ENCODE assay signal across 8 mouse cellular contexts in the genomic region with DNA sequence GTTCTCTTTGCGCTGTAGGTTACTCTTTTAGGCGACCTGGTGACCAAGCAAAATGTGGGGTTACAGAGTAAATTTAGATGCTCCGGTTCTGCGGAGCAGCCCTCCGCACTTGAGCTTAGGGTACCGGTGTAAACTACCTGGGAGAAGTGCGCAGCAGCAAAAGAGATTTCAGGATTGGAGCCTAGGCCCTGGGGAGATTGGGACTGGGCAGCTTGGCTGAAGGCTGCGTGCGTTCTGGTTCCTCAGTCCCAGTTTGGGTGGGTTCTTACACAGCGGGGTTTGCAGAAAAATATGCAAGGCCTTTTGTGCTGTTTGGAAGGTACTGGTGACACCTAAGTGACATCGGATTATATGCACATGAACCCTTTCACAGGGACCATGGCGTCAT. TPM values are rescaled to one million over a fixed set of nuclear protein-coding genes. Genes with fewer than 3 reads are reported as not detected.
DNase-seq lines count a peak whose midpoint lies in the region; ATAC-seq and TF ChIP-seq lines count a peak whose summit lies in the region.

No protein-coding gene starts in this region.

- no peaks in the 10 kb centered on the region for H3K79me2 ChIP-seq in heart, adult 2 months (replicated peaks; ENCODE audit: control insufficient read depth, insufficient read depth, low read length)

- peak overlapping the region; percentile 72 for H3K9ac ChIP-seq in heart, adult 2 months (ENCODE audit: low read depth, low read length)
- peak overlapping the region; percentile 35; the same call in 1 of the 2 replicates for H3K9ac ChIP-seq in heart, postnatal 0 days (replicated peaks; ENCODE audit: low read depth, low read length)

- peak overlapping the region; percentile 72 for H3K4me2 ChIP-seq in heart, postnatal 0 days (ENCODE audit: low read depth, low read length)

- no peak for TF ChIP-seq EP300 in heart, adult 2 months (IDR thresholded peaks at IDR 0.05; ENCODE audit: insufficient read depth, low read depth, low read length)
- no peak for TF ChIP-seq EP300 in heart, postnatal 0 days (IDR thresholded peaks at IDR 0.05; ENCODE audit: low read depth)

- no peak for DNase-seq in heart, adult 2 months
- DNase-seq in heart, adult 8-10 months (ENCODE audit: low spot score): no peak
- DNase-seq in heart, postnatal 0 days (ENCODE audit: low spot score): no peak
- DNase-seq in right cerebral cortex, adult 18-20 months: no peak
- DNase-seq in gastrocnemius, postnatal 14 days: no peak
- no peak for DNase-seq in ovary, postnatal 10 days (ENCODE audit: low spot score)

- WGBS in heart, adult 2 months: 16% methylated on average over 12 of the region's 12 CpGs
- WGBS in heart, postnatal 0 days: 12% methylated on average over 12 of the region's 12 CpGs

- intact Hi-C loops in heart, adult 2 months (cut with DNase I): no loop called here
- intact Hi-C loops in gastrocnemius, postnatal 14 days (cut with DNase I; ENCODE audit: low total_unique reads): no loop called here

- peak; percentile 5; the same call in 1 of the 2 replicates for ATAC-seq in heart, postnatal 0 days (ENCODE audit: insufficient read depth, low read depth)

- no peaks in the 10 kb centered on the region for H3K9me3 ChIP-seq in E14TG2a.4 (ENCODE audit: low read length)
- no peaks in the 10 kb centered on the region for H3K9me3 ChIP-seq in heart, postnatal 0 days (replicated peaks; ENCODE audit: control insufficient read depth, low read length)
- H3K9me3 ChIP-seq in megakaryocyte, embryonic 14.5 days: no peaks in the 10 kb centered on the region

- TF ChIP-seq CTCF in heart, adult 2 months (IDR thresholded peaks at IDR 0.05): no peak
- no peak for TF ChIP-seq CTCF in E14TG2a.4 (conservative IDR thresholded peaks at IDR 0.05; ENCODE audit: low read length)
- TF ChIP-seq CTCF in heart, postnatal 0 days (IDR thresholded peaks at IDR 0.05; ENCODE audit: low read depth): no peak

- H3K36me3 ChIP-seq in heart, adult 2 months (ENCODE audit: control insufficient read depth, insufficient read depth, low read length): no peaks in the 10 kb centered on the region
- H3K36me3 ChIP-seq in E14TG2a.4 (ENCODE audit: insufficient read depth, low read length): peaks cover 7% of the 10 kb centered on the region
- no peaks in the 10 kb centered on the region for H3K36me3 ChIP-seq in heart, postnatal 0 days (replicated peaks; ENCODE audit: control insufficient read depth, insufficient read depth, low read length)
- H3K36me3 ChIP-seq in megakaryocyte, embryonic 14.5 days (replicated peaks; ENCODE audit: low read length): peaks cover 6% of the 10 kb centered on the region

- no peak overlapping the region; the same call in 1 of the 2 replicates for H3K27ac ChIP-seq in heart, adult 2 months
- peak overlapping the region; percentile 43; the same call in 1 of the 2 replicates for H3K27ac ChIP-seq in heart, postnatal 0 days (ENCODE audit: low read depth)

- peak overlapping the region; percentile 55 for H3K4me3 ChIP-seq in heart, adult 2 months
- peak overlapping the region; percentile 75 for H3K4me3 ChIP-seq in E14TG2a.4 (replicated peaks; ENCODE audit: low read length)
- H3K4me3 ChIP-seq in heart, postnatal 0 days (ENCODE audit: low read depth, low read length): peak overlapping the region; percentile 47
- peak overlapping the region; percentile 92 for H3K4me3 ChIP-seq in megakaryocyte, embryonic 14.5 days (replicated peaks)

- H3K4me1 ChIP-seq in heart, adult 2 months (ENCODE audit: control insufficient read depth, insufficient read depth, low read length): no peaks in the 10 kb centered on the region
- H3K4me1 ChIP-seq in E14TG2a.4 (replicated peaks; ENCODE audit: low read depth, low read length): peaks cover 16% of the 10 kb centered on the region
- H3K4me1 ChIP-seq in heart, postnatal 0 days (ENCODE audit: control insufficient read depth, insufficient read depth): 0 out of 2 replicates have a peak, but pooled peaks cover 3% of the 10 kb centered on the region
- H3K4me1 ChIP-seq in megakaryocyte, embryonic 14.5 days: peaks cover 17% of the 10 kb centered on the region

- no peaks in the 10 kb centered on the region for H3K27me3 ChIP-seq in heart, adult 2 months (ENCODE audit: control insufficient read depth, insufficient read depth, low read length)
- peaks cover 27% of the 10 kb centered on the region for H3K27me3 ChIP-seq in E14TG2a.4 (ENCODE audit: insufficient read depth, low read length)
- H3K27me3 ChIP-seq in heart, postnatal 0 days (ENCODE audit: control insufficient read depth, insufficient read depth, low read length): no peaks in the 10 kb centered on the region
- H3K27me3 ChIP-seq in megakaryocyte, embryonic 14.5 days (replicated peaks): peaks cover 13% of the 10 kb centered on the region

- no peak for TF ChIP-seq POLR2A in heart, adult 2 months (IDR thresholded peaks at IDR 0.05; ENCODE audit: insufficient read depth, low read depth, low read length)

RNA-seq across cellular contexts. Expression of a gene that starts 22.0 kb away (rescaled TPM):
- total RNA-seq in heart, adult 2 months (2021): 10 to 100 TPM; 28.5 to 31.2 TPM
- 67.7 and 97.4 TPM in 2 replicates for polyA plus RNA-seq in heart, adult 2 months (2012; rRNA removed)
- 10 to 100 TPM; 30.3 to 34.3 (median 32.9) TPM for total RNA-seq in heart, adult 8-10 months (2022)
- total RNA-seq in heart, postnatal 0 days (2014; rRNA removed; ENCODE audit: low replicate concordance): 63.1 and 65.0 TPM in 2 replicates
- polyA plus RNA-seq in heart, postnatal 0 days (2015; fragmentation: Nextera tagmentation; extraction: Ambion mirVana): 75.8 and 80.6 TPM in 2 replicates
- polyA plus RNA-seq in megakaryocyte, embryonic 14.5 days (2012; ENCODE audit: insufficient read depth, low replicate concordance): 20.4 and 57.9 TPM in 2 replicates
- 10 to 100 TPM; 33.4 to 43.6 TPM for total RNA-seq in gastrocnemius, postnatal 14 days (2021)

RNA-seq across cellular contexts. Expression of a gene that starts 32.4 kb away (rescaled TPM):
- 10 to 100 TPM; 12.2 to 14.8 TPM for total RNA-seq in heart, adult 2 months (2021)
- 20.8 and 27.1 TPM in 2 replicates for polyA plus RNA-seq in heart, adult 2 months (2012; rRNA removed)
- 10 to 100 TPM; 13.4 to 15.8 (median 14.8) TPM for total RNA-seq in heart, adult 8-10 months (2022)
- total RNA-seq in heart, postnatal 0 days (2014; rRNA removed; ENCODE audit: low replicate concordance): 29.8 and 43.3 TPM in 2 replicates
- 22.0 and 22.8 TPM in 2 replicates for polyA plus RNA-seq in heart, postnatal 0 days (2015; fragmentation: Nextera tagmentation; extraction: Ambion mirVana)
- 12.5 and 16.4 TPM in 2 replicates for polyA plus RNA-seq in megakaryocyte, embryonic 14.5 days (2012; ENCODE audit: insufficient read depth, low replicate concordance)
- 10 to 100 TPM in 1 of 2 experiments, 1 to 10 TPM in 1; 9.9 to 10.3 TPM for total RNA-seq in gastrocnemius, postnatal 14 days (2021)

RNA-seq across cellular contexts. Expression of a gene that starts 32.4 kb away (rescaled TPM):
- 1 to 10 TPM; 3.7 to 3.9 TPM for total RNA-seq in heart, adult 2 months (2021)
- polyA plus RNA-seq in heart, adult 2 months (2012; rRNA removed): 2.7 and 4.9 TPM in 2 replicates
- total RNA-seq in heart, adult 8-10 months (2022): 1 to 10 TPM; 3.1 to 4.7 (median 4.1) TPM
- 5.4 and 10.0 TPM in 2 replicates for total RNA-seq in heart, postnatal 0 days (2014; rRNA removed; ENCODE audit: low replicate concordance)
- 3.9 and 4.5 TPM in 2 replicates for polyA plus RNA-seq in heart, postnatal 0 days (2015; fragmentation: Nextera tagmentation; extraction: Ambion mirVana)
- polyA plus RNA-seq in megakaryocyte, embryonic 14.5 days (2012; ENCODE audit: insufficient read depth, low replicate concordance): 1.2 and 2.1 TPM in 2 replicates
- total RNA-seq in gastrocnemius, postnatal 14 days (2021): 1 to 10 TPM; 1.8 to 2.3 TPM

RNA-seq across cellular contexts. Expression of a gene that starts 38.5 kb away (rescaled TPM):
- total RNA-seq in heart, adult 2 months (2021): not detected
- polyA plus RNA-seq in heart, adult 2 months (2012; rRNA removed): not detected in 2 replicates
- not detected for total RNA-seq in heart, adult 8-10 months (2022)
- total RNA-seq in heart, postnatal 0 days (2014; rRNA removed; ENCODE audit: low replicate concordance): not detected in 2 replicates
- not detected in 2 replicates for polyA plus RNA-seq in heart, postnatal 0 days (2015; fragmentation: Nextera tagmentation; extraction: Ambion mirVana)
- not detected in 2 replicates for polyA plus RNA-seq in megakaryocyte, embryonic 14.5 days (2012; ENCODE audit: insufficient read depth, low replicate concordance)
- total RNA-seq in gastrocnemius, postnatal 14 days (2021): not detected
